Mouse (Mus musculus) midbrain, embryonic 12.5 days (tissue): ENCODE results near the gene Zbtb46. TPM values are rescaled to one million over a fixed set of nuclear protein-coding genes. Genes with fewer than 3 reads are reported as not detected.
A peak's percentile ranks its signal among the peaks of the same experiment; 100 is the strongest.

ENCODE experiments used
- ATAC-seq: fragments of 200-750 bp; cut with Nextera tagmentation; 2 replicates; pipeline ENCODE4 v1.8.0; 2017; ENCODE audit warnings: low read depth, moderate TSS enrichment, moderate library complexity; ENCODE audit not compliant: low FRiP score
- H3K27ac ChIP-seq: fragments of 300-500 bp; sonication (generic); replicated peaks from 2 replicates; pipeline ENCODE4 v1.5.1; 2016; ENCODE audit warnings: mild to moderate bottlenecking
- H3K27me3 ChIP-seq: fragments of 300-500 bp; sonication (generic); 2 replicates; pipeline ENCODE4 v1.6.1; 2016; ENCODE audit warnings: mild to moderate bottlenecking
- H3K36me3 ChIP-seq: fragments of 300-500 bp; sonication (generic); 2 replicates; pipeline ENCODE4 v1.6.1; 2016
- H3K4me1 ChIP-seq: fragments of 300-500 bp; sonication (generic); 2 replicates; pipeline ENCODE4 v1.6.1; 2016
- H3K4me2 ChIP-seq: fragments of 300-500 bp; sonication (generic); replicated peaks from 2 replicates; pipeline ENCODE4 v1.6.1; 2016; ENCODE audit warnings: mild to moderate bottlenecking, moderate library complexity
- H3K4me3 ChIP-seq: fragments of 300-500 bp; sonication (generic); 2 replicates; pipeline ENCODE4 v1.5.1; 2016; ENCODE audit warnings: mild to moderate bottlenecking
- H3K9ac ChIP-seq: fragments of 300-500 bp; sonication (generic); replicated peaks from 2 replicates; pipeline ENCODE4 v1.6.1; 2016; ENCODE audit warnings: mild to moderate bottlenecking, moderate library complexity
- H3K9me3 ChIP-seq: fragments of 300-500 bp; sonication (generic); 2 replicates; pipeline ENCODE4 v1.6.1; 2016; ENCODE audit warnings: mild to moderate bottlenecking
- WGBS: fragments of 180-500 bp; shearing (Covaris S2); methylation state at CpG from one replicate; pipeline ENCODE4 v1.1.7; 2016; 5-methylcytosine and 5-hydroxymethylcytosine counted together
- polyA plus RNA-seq: library from polyadenylated mRNA; unstranded; fragments of >200 nt; fragmentation: Nextera tagmentation; extraction: Ambion mirVana; gene quantifications from 2 replicates; pipeline ENCODE4 v1.2.1, GENCODE M21; 2016

Zbtb46 gene
- polyA plus RNA-seq, 1 experiment from 2014 or later: 22.2 TPM

DNA sequence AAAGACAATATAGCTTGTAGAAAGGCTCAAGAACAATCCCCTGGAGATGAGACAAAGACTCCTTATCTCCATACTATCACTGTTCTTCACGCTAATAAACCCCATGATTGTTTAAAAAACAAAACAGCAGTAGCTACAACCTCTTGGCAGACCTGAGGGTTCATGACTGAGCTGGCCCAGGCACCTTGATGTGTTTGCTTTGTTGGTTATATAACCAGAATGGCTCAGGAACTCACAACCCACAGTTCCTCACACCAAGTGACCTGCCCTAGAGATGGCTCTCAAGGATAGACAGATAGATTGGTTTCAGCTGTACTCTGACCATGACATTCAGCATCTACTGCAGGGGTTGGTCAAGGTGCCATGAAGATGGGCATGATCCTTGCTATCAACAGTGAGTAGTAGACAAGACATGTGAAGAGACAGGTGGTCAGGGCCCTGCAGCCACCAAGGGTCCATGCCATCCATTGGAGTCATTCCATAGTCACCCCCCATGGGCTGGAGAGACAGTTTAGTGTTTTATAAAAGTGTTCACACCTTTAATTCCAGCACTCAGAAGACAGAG lies 2.4 kb upstream of the Zbtb46 start:
- H3K27me3 ChIP-seq: peaks cover 48% of the 10 kb centered on the region
- WGBS: 100% methylated on average over 1 of the region's 1 CpGs
- peaks cover 33% of the 10 kb centered on the region for H3K4me1 ChIP-seq

DNA sequence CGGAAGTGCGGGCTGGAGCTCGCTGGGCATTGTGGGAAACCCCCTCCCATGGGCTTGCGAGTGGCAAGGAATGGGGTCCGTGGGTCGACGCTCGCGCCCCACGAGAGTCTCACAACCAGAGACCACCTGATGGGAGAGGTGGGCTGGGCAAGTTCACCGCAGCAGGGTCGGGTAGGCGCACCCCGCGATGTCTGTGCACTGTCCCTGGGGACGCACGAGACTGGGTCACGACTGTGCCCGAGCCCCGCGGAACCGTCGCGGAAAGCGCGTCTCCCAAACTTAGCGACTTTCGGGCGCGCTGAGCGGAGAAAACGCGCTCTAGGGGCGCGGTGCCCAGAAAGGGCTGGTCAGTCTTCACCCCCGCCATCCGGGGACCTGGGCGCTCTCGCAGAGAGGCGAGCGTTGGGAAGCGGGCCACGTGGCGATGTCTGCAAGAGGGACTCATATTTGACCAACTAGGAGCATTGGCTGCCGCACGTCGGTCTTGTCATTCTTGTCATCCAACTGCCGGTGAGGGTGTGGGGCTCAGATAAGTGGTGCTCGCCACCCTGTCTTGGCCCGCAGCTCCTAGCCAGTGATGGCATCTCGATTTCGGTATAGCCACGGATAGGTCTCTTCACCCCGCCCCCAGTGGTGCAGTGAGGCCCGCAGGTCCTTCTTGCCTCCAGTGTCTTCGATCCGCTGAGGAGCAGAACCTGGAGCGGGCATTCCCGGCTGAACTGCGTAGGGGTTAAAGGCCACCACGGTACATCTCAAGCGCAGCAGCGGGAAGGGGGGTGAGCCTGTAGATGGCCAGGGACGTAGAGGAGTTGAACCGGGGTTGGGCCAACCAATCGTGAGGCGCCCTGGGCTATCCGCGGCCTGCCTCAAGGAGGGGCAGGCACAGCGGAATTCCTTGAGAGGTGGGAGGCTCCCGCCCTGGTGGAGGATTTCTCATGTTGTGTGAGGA lies 721 bp upstream of the Zbtb46 start:
- peak overlapping the region; percentile 46; the same call in 1 of the 2 replicates for H3K27ac ChIP-seq
- peaks cover 33% of the 10 kb centered on the region for H3K4me1 ChIP-seq
- under 1% methylated on average over 71 of the region's 71 CpGs for WGBS
- no peaks in the 10 kb centered on the region for H3K36me3 ChIP-seq
- H3K9me3 ChIP-seq: no peaks in the 10 kb centered on the region
- ATAC-seq: peak; percentile 69
- H3K4me2 ChIP-seq: peak overlapping the region; percentile 96
- peak overlapping the region; percentile 97 for H3K4me3 ChIP-seq
- H3K27me3 ChIP-seq: peaks cover 49% of the 10 kb centered on the region
- H3K9ac ChIP-seq: peak overlapping the region; percentile 95

More for the DNA sequence above, 2.4 kb upstream of the Zbtb46 start:
- H3K4me3 ChIP-seq: no peak overlapping the region
- no peak overlapping the region for H3K27ac ChIP-seq
- H3K9ac ChIP-seq: no peak overlapping the region
- no peaks in the 10 kb centered on the region for H3K9me3 ChIP-seq
- no peak for ATAC-seq
- no peak overlapping the region for H3K4me2 ChIP-seq
- H3K36me3 ChIP-seq: no peaks in the 10 kb centered on the region

DNA sequence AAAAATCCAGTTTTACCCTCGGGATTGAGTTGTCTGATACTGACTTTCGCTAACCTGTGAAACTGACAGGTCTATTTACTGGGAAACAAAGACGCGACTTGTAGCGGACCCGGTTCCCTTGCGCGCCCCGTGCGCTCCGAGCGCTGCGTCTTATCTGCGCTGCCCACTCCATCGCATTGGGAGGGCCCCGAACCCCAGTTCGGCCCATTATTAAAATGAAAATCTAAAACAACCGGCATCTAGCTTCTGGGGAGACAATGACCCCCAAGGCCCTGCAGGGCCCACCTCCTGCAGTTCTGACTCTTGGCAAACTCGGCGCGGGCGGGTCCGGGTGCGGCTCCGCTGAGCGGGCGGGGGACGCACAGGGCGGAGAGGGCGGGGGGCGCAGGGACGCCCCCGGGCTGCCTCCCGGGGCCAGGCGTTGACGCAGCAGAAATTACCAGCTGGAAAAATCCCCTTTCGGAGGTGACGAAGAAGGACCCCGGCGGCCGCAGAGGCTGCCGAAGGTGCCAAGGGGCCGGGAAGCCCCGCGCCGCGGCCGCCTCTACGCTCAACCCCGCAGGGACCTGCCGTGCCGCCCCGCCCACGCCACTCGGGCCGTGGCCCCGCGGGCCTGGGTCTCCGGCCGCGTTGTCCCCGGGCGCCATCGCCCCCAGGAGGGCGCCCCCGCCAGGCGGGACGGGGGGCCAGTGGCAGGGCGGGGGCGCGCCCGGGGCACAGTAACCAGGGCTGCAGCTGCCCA lies 644 bp downstream of the Zbtb46 start:
- Histone ChIP-seq H3K27ac (peak overlapping the region; percentile 88), H3K4me2 (peak overlapping the region; percentile 96), H3K4me1 (peaks cover 32% of the 10 kb centered on the region), H3K9me3 (no peaks in the 10 kb centered on the region), H3K9ac (peak overlapping the region; percentile 95), H3K27me3 (peaks cover 46% of the 10 kb centered on the region), H3K36me3 (no peaks in the 10 kb centered on the region), H3K4me3 (peak overlapping the region; percentile 97)
- under 1% methylated on average over 40 of the region's 72 CpGs for WGBS
- no peak; the same call in 1 of the 2 replicates for ATAC-seq

DNA sequence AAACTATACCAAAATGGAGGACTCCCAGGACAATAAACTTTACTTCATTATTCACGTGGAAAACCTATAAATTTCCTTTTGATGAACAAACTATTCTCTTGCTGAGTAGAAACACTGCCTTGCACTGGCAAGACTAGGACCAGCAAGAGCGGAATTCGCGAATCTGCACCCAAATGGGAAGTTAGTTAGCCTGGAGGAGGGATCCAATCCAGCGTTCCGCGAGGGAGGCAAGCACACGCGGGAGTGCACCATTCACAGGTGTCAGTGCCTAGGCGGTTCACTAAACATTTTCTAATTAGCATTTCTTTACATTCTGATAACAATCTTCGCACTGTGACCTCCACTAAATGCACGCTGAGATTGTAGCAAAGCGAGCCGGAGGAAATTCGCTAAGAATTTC lies 1.4 kb downstream of the Zbtb46 start:
- H3K9ac ChIP-seq: peak overlapping the region; percentile 95; the same call in 1 of the 2 replicates
- peak overlapping the region; percentile 97 for H3K4me3 ChIP-seq
- H3K9me3 ChIP-seq: no peaks in the 10 kb centered on the region
- ATAC-seq: no peak
- H3K36me3 ChIP-seq: no peaks in the 10 kb centered on the region
- no peak overlapping the region for H3K27ac ChIP-seq
- H3K4me1 ChIP-seq: peaks cover 25% of the 10 kb centered on the region
- WGBS: 4% methylated on average over 15 of the region's 15 CpGs
- peaks cover 40% of the 10 kb centered on the region for H3K27me3 ChIP-seq
- H3K4me2 ChIP-seq: peak overlapping the region; percentile 96

DNA sequence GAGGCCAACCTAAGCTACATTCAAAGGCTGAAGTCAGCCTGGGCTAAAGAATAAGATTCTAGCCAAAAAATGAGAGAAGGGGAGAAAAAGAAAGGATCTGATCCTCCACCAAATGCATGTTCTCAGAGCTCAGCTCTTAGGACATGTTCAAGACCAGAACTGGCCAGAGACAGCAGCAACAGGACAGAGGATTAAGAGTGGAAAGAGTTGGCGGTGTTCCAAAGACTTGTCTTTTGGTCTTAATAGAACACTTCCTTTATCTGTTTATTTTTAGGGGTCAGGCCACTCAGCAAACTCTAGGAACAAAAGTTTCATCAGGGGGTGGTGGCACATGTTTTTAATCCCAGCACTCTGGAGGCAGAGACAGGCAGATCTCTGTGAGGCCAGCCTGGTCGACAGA lies 3.3 kb downstream of the Zbtb46 start:
- Histone ChIP-seq H3K4me1 (peaks cover 22% of the 10 kb centered on the region), H3K27me3 (peaks cover 34% of the 10 kb centered on the region), H3K36me3 (no peaks in the 10 kb centered on the region), H3K27ac (no peak overlapping the region), H3K4me3 (no peak overlapping the region), H3K9me3 (no peaks in the 10 kb centered on the region), H3K9ac (no peak overlapping the region), H3K4me2 (no peak overlapping the region)
- WGBS: 69% methylated on average over 2 of the region's 2 CpGs
- no peak for ATAC-seq

DNA sequence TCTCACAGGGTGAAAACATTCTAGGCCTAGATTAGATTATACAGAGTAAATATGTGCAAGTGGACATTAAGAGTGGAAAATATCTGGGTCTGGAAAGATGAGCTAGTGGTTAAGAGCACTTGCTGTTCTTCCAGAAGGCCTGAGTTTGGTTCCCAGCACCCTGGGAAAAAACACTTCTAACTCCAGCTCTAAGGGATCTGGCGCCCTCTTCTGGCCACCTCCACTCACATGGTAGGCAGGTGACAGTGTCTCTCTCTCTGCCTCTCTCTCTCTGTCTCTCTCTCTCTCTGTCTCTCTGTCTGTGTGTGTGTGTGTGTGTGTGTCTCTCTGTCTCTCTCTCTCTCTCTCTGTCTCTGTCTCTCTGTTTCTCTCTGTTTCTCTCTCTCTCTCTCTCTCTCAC lies 6.0 kb downstream of the Zbtb46 start:
- WGBS: 37% methylated on average over 1 of the region's 1 CpGs

DNA sequence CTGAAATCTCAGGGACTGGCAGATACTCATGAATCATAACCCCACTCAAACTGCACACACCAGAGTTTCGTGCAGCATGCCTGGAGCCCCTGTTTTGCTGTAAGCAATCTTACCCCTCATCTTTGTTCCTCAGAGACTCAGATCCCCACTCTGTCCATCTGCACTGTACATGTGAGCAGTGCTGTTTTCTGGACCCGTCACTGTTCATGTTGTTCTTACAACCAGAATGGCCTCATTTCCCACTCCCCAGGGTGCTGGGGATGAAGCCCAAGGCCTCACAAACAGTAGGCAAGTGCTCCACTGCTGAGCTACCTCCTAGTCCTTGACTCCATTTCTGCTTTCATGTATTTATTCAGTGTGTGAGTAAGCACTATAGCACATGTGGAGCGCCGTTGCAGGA lies 7.0 kb downstream of the Zbtb46 start:
- 76% methylated on average over 4 of the region's 4 CpGs for WGBS
- H3K4me3 ChIP-seq: no peak overlapping the region
- H3K27ac ChIP-seq: no peak overlapping the region
- no peaks in the 10 kb centered on the region for H3K36me3 ChIP-seq
- no peak overlapping the region for H3K9ac ChIP-seq
- ATAC-seq: no peak
- peaks cover 6% of the 10 kb centered on the region for H3K27me3 ChIP-seq
- H3K9me3 ChIP-seq: no peaks in the 10 kb centered on the region
- H3K4me2 ChIP-seq: no peak overlapping the region
- H3K4me1 ChIP-seq: no peaks in the 10 kb centered on the region

More for the DNA sequence above, 6.0 kb downstream of the Zbtb46 start:
- Histone ChIP-seq H3K4me3 (no peak overlapping the region), H3K27ac (no peak overlapping the region), H3K4me2 (no peak overlapping the region), H3K9ac (no peak overlapping the region), H3K36me3 (no peaks in the 10 kb centered on the region), H3K4me1 (0 out of 2 replicates have a peak, but pooled peaks cover 5% of the 10 kb centered on the region), H3K27me3 (peaks cover 14% of the 10 kb centered on the region), H3K9me3 (no peaks in the 10 kb centered on the region)
- no peak for ATAC-seq

DNA sequence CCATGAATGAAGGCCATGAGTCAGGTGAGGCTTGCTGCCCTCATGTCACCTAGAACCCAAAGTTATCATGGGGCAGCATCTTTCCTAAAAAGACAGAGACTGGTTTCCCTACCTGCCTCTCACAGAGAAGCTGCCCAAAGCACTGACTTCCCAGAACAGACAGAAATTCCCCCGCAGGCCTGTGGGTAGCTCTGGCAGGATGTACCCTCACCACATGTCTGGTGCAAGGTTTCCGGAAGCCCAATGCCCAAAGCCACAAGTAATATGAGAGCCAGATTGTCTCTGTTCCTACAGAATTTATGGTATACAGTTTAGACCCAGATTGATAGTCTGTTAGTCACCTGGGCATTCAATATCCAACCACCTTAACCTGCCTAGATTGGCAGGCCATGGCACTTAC lies 16.2 kb downstream of the Zbtb46 start:
- H3K9ac ChIP-seq: no peak overlapping the region
- H3K9me3 ChIP-seq: no peaks in the 10 kb centered on the region
- no peak overlapping the region for H3K4me3 ChIP-seq
- H3K4me2 ChIP-seq: no peak overlapping the region
- no peak overlapping the region for H3K27ac ChIP-seq
- WGBS: 88% methylated on average over 2 of the region's 2 CpGs
- H3K27me3 ChIP-seq: no peaks in the 10 kb centered on the region
- no peak for ATAC-seq
- no peaks in the 10 kb centered on the region for H3K4me1 ChIP-seq
- no peaks in the 10 kb centered on the region for H3K36me3 ChIP-seq

DNA sequence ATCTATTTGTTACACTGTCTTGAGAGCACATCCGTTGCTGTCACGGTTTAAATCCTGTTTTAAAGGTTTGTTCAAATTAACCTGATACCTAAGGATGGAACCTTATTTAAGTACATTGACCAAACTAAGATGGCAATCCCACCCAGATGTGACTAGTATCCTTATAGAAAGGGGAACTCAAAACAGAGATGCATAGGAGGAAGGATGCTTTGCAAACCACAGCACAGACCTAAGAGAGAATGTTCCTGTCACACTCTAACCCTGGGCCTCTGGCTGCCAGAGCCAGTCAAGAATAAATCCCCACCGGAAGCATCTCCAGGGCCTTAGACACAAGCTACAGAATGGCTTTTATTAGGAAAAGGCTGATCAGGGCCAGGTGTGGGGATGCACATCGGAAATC lies 21.1 kb downstream of the Zbtb46 start:
- no peaks in the 10 kb centered on the region for H3K27me3 ChIP-seq
- no peaks in the 10 kb centered on the region for H3K9me3 ChIP-seq
- H3K4me1 ChIP-seq: no peaks in the 10 kb centered on the region
- H3K27ac ChIP-seq: no peak overlapping the region
- ATAC-seq: no peak
- H3K4me3 ChIP-seq: no peak overlapping the region
- H3K4me2 ChIP-seq: no peak overlapping the region
- H3K36me3 ChIP-seq: no peaks in the 10 kb centered on the region
- no peak overlapping the region for H3K9ac ChIP-seq
- 79% methylated on average over 4 of the region's 4 CpGs for WGBS

DNA sequence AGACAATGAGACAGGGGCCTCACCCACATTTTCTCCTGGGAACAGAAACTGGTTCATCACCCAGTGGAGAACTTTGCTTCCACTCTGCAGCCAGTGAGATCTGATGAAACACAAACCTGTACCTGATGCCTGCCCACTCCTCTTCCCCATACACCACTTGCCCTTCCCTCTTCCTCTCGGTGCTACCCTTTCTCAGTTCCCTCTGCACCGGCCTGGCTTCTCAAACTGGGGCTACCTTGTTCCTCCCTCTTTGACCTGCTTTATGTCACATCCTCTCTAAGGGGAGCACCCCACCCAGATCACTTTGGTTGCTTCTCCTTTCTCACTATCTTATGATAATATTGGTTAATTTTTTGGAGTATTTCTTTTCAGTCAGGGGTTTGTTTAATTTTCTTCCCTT lies 23.0 kb downstream of the Zbtb46 start:
- 77% methylated on average over 2 of the region's 2 CpGs for WGBS
- Histone ChIP-seq H3K4me3 (no peak overlapping the region), H3K27ac (no peak overlapping the region), H3K4me1 (no peaks in the 10 kb centered on the region), H3K9me3 (no peaks in the 10 kb centered on the region), H3K9ac (no peak overlapping the region), H3K36me3 (no peaks in the 10 kb centered on the region), H3K4me2 (no peak overlapping the region), H3K27me3 (no peaks in the 10 kb centered on the region)
- no peak for ATAC-seq

DNA sequence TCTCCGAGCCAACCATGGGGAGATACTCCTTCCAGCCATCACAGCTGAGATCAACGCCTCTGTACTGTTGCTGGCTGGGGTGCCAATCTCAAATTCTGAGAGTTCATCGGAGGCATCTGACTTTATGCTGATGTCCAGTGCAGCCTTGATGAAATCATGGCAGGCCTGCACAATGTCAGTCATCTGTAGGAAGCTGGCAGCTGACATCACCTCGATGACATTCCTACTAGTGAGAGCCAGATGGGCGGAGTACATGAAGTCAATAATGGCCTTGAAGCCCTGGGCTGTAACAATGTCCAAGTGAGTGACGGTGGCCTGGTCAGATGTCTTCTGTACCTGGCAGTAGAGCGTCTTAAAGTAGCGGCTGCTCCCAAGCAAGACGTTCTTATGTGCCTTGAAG lies 35.4 kb downstream of the Zbtb46 start:
- WGBS: 93% methylated on average over 9 of the region's 9 CpGs

More for the DNA sequence above, 35.4 kb downstream of the Zbtb46 start:
- no peaks in the 10 kb centered on the region for H3K27me3 ChIP-seq
- H3K27ac ChIP-seq: no peak overlapping the region
- H3K9me3 ChIP-seq: no peaks in the 10 kb centered on the region
- H3K9ac ChIP-seq: no peak overlapping the region
- H3K4me3 ChIP-seq: no peak overlapping the region
- no peaks in the 10 kb centered on the region for H3K4me1 ChIP-seq
- no peak overlapping the region for H3K4me2 ChIP-seq
- ATAC-seq: no peak
- peaks cover 25% of the 10 kb centered on the region for H3K36me3 ChIP-seq
